Mouse (Mus musculus) kidney, embryonic 15.5 days (tissue): ENCODE data around the gene Olfr770. TPM values are rescaled to one million over a fixed set of nuclear protein-coding genes. Genes with fewer than 3 reads are reported as not detected.
"Not testable (repeated sequence)": the region's sequence is repeated elsewhere in the genome, so short reads cannot be mapped to it uniquely, and the experiment has no call there.

Experiments used
- ATAC-seq: fragments of 200-750 bp; cut with Nextera tagmentation; replicated peaks from 2 replicates; pipeline ENCODE4 v1.8.0; 2017; ENCODE audit warnings: moderate TSS enrichment; ENCODE audit not compliant: low FRiP score
- H3K27ac ChIP-seq: fragments of 300-500 bp; sonication (generic); 2 replicates; pipeline ENCODE4 v1.5.1; 2015; ENCODE audit warnings: mild to moderate bottlenecking, inconsistent platforms
- H3K27me3 ChIP-seq: fragments of 300-500 bp; sonication (generic); 2 replicates; pipeline ENCODE4 v1.6.1; 2015; ENCODE audit warnings: inconsistent platforms
- H3K36me3 ChIP-seq: fragments of 300-500 bp; sonication (generic); 2 replicates; pipeline ENCODE4 v1.6.1; 2015; ENCODE audit warnings: inconsistent platforms
- H3K4me1 ChIP-seq: fragments of 300-500 bp; sonication (generic); 2 replicates; pipeline ENCODE4 v1.6.1; 2015; ENCODE audit warnings: inconsistent platforms
- H3K4me2 ChIP-seq: fragments of 300-500 bp; sonication (generic); 2 replicates; pipeline ENCODE4 v1.6.1; 2015; ENCODE audit warnings: moderate library complexity, mild to moderate bottlenecking, inconsistent platforms
- H3K4me3 ChIP-seq: fragments of 300-500 bp; sonication (generic); replicated peaks from 2 replicates; pipeline ENCODE4 v1.5.1; 2015; ENCODE audit warnings: mild to moderate bottlenecking, inconsistent platforms
- H3K9ac ChIP-seq: fragments of 300-500 bp; sonication (generic); 2 replicates; pipeline ENCODE4 v1.6.1; 2015; ENCODE audit warnings: mild to moderate bottlenecking, inconsistent platforms
- H3K9me3 ChIP-seq: fragments of 300-500 bp; sonication (generic); replicated peaks from 2 replicates; pipeline ENCODE4 v1.6.1; 2016; ENCODE audit warnings: inconsistent platforms
- WGBS: fragments of 180-500 bp; shearing (Covaris S2); methylation state at CpG from one replicate; pipeline ENCODE4 v1.1.7; 2015; ENCODE audit warnings: mixed read lengths; 5-methylcytosine and 5-hydroxymethylcytosine counted together
- polyA plus RNA-seq: library from polyadenylated mRNA; unstranded; fragments of >200 nt; fragmentation: Nextera tagmentation; extraction: Ambion mirVana; gene quantifications from 2 replicates; pipeline ENCODE4 v1.2.1, GENCODE M21; 2015

Olfr770 gene
- not detected in 2 replicates for polyA plus RNA-seq

- no peaks in the 10 kb centered on the region for H3K4me1 ChIP-seq
- H3K27ac ChIP-seq: no peak within 1 kb of the TSS
- no peak within 1 kb of the TSS for H3K4me3 ChIP-seq
- no peak within 1 kb of the TSS for H3K9ac ChIP-seq
- no peak for ATAC-seq
- no peak within 1 kb of the TSS for H3K4me2 ChIP-seq
- H3K27me3 ChIP-seq: no peaks in the 10 kb centered on the region
- no peaks in the 10 kb centered on the region for H3K36me3 ChIP-seq
- WGBS: 65% methylated on average over 2 of the region's 2 CpGs
- no peaks in the 10 kb centered on the region for H3K9me3 ChIP-seq
Measured at GRCm38 (mm10) chr10:129138898-129139297, at the start of gene Olfr770. Olfr770 (minus strand) TSS chr10:129138998.

GRCm38 (mm10) chr10:129187319-129187718 is 48.5 kb upstream of the Olfr770 start, which contains the start of gene Olfr773:
Olfr773 (minus strand) TSS chr10:129187419.
- H3K27me3 ChIP-seq, ATAC-seq, H3K9me3 ChIP-seq, H3K9ac ChIP-seq, H3K36me3 ChIP-seq, H3K4me1 ChIP-seq, H3K27ac ChIP-seq, H3K4me2 ChIP-seq, H3K4me3 ChIP-seq: not testable (repeated sequence)

GRCm38 (mm10) chr10:129177821-129178220 is 39.0 kb upstream of the Olfr770 start, which contains the start of gene Olfr772:
Olfr772 (minus strand) TSS chr10:129177921.
- WGBS: 90% methylated on average over 4 of the region's 4 CpGs
- not testable (repeated sequence) for ATAC-seq, H3K9ac ChIP-seq, H3K4me1 ChIP-seq, H3K9me3 ChIP-seq, H3K4me2 ChIP-seq, H3K36me3 ChIP-seq, H3K27me3 ChIP-seq, H3K4me3 ChIP-seq, H3K27ac ChIP-seq

GRCm38 (mm10) chr10:129164651-129165050 is 25.9 kb upstream of the Olfr770 start, which contains the start of gene Olfr771:
Olfr771 (minus strand) TSS chr10:129164751.
- 80% methylated on average over 1 of the region's 1 CpGs for WGBS
- ATAC-seq: no peak
- Histone ChIP-seq H3K4me2 (no peak within 1 kb of the TSS), H3K4me3 (no peak within 1 kb of the TSS), H3K27me3 (no peaks in the 10 kb centered on the region), H3K27ac (no peak within 1 kb of the TSS), H3K9ac (no peak within 1 kb of the TSS), H3K36me3 (no peaks in the 10 kb centered on the region), H3K4me1 (no peaks in the 10 kb centered on the region), H3K9me3 (no peaks in the 10 kb centered on the region)

GRCm38 (mm10) chr10:129117761-129118160 is 21.0 kb downstream of the Olfr770 start, which contains the start of gene Olfr769:
Olfr769 (minus strand) TSS chr10:129117861.
- 62% methylated on average over 2 of the region's 2 CpGs for WGBS
- Histone ChIP-seq H3K4me3 (no peak within 1 kb of the TSS), H3K9ac (no peak within 1 kb of the TSS), H3K27ac (no peak within 1 kb of the TSS), H3K36me3 (no peaks in the 10 kb centered on the region), H3K27me3 (no peaks in the 10 kb centered on the region), H3K4me1 (no peaks in the 10 kb centered on the region), H3K9me3 (no peaks in the 10 kb centered on the region), H3K4me2 (no peak within 1 kb of the TSS)
- ATAC-seq: no peak

GRCm38 (mm10) chr10:129115146-129115545 is 23.7 kb downstream of the Olfr770 start:
- Histone ChIP-seq H3K9ac (no peak overlapping the region), H3K36me3 (no peaks in the 10 kb centered on the region), H3K4me3 (no peak overlapping the region), H3K27ac (no peak overlapping the region), H3K27me3 (no peaks in the 10 kb centered on the region), H3K9me3 (no peaks in the 10 kb centered on the region), H3K4me1 (no peaks in the 10 kb centered on the region), H3K4me2 (no peak overlapping the region)
- no peak for ATAC-seq
- 84% methylated on average over 3 of the region's 3 CpGs for WGBS

- 48% methylated on average over 3 of the region's 3 CpGs for WGBS
- H3K27ac ChIP-seq: no peak overlapping the region
Measured at GRCm38 (mm10) chr10:129101231-129101630, 37.6 kb downstream of the Olfr770 start.

GRCm38 (mm10) chr10:129099275-129099674 is 39.5 kb downstream of the Olfr770 start, which contains the start of gene Olfr768:
Olfr768 (minus strand) TSS chr10:129099375.
- no peak within 1 kb of the TSS for H3K4me2 ChIP-seq
- 73% methylated on average over 1 of the region's 1 CpGs for WGBS
- no peaks in the 10 kb centered on the region for H3K27me3 ChIP-seq
- no peak within 1 kb of the TSS for H3K9ac ChIP-seq
- H3K36me3 ChIP-seq: no peaks in the 10 kb centered on the region
- no peaks in the 10 kb centered on the region for H3K9me3 ChIP-seq
- no peak within 1 kb of the TSS for H3K4me3 ChIP-seq
- no peak within 1 kb of the TSS for H3K27ac ChIP-seq
- no peaks in the 10 kb centered on the region for H3K4me1 ChIP-seq
- ATAC-seq: no peak

More at GRCm38 (mm10) chr10:129101231-129101630, 37.6 kb downstream of the Olfr770 start:
- Histone ChIP-seq H3K4me1 (no peaks in the 10 kb centered on the region), H3K36me3 (no peaks in the 10 kb centered on the region), H3K4me3 (no peak overlapping the region), H3K27me3 (no peaks in the 10 kb centered on the region), H3K9ac (no peak overlapping the region), H3K9me3 (no peaks in the 10 kb centered on the region), H3K4me2 (no peak overlapping the region)
- ATAC-seq: no peak

- not testable (repeated sequence) for H3K27me3 ChIP-seq, H3K9me3 ChIP-seq, ATAC-seq, H3K27ac ChIP-seq, H3K36me3 ChIP-seq, H3K4me3 ChIP-seq, H3K9ac ChIP-seq, H3K4me1 ChIP-seq, H3K4me2 ChIP-seq
Measured at GRCm38 (mm10) chr10:129082810-129083209, 56.0 kb downstream of the Olfr770 start, which contains the start of gene Olfr767. Olfr767 (minus strand) TSS chr10:129082910.

Other genes with a start within 250 kb of the Olfr770 start
- gene Gdf11, start 247.3 kb downstream of the Olfr770 start, polyA plus RNA-seq: 7.2 and 8.7 TPM in 2 replicates
- gene Cd63, start 238.0 kb downstream of the Olfr770 start, polyA plus RNA-seq: 671 and 731 TPM in 2 replicates
- 15.3 and 18.8 TPM in 2 replicates for gene Rdh5, start 216.1 kb downstream of the Olfr770 start, polyA plus RNA-seq
- gene Bloc1s1, start 215.0 kb downstream of the Olfr770 start, polyA plus RNA-seq: 220 and 231 TPM in 2 replicates
- gene Itga7, start 205.2 kb downstream of the Olfr770 start, polyA plus RNA-seq: 3.6 and 4.2 TPM in 2 replicates
- gene Mettl7b, start 178.0 kb downstream of the Olfr770 start, polyA plus RNA-seq: 5.6 and 6.4 TPM in 2 replicates
- not detected in 2 replicates for gene Olfr9, start 149.6 kb downstream of the Olfr770 start, polyA plus RNA-seq
- not detected in 2 replicates for gene Olfr763, start 128.2 kb downstream of the Olfr770 start, polyA plus RNA-seq
- not detected in 2 replicates for gene Olfr764-ps1, start 99.1 kb downstream of the Olfr770 start, polyA plus RNA-seq
- not detected in 2 replicates for gene Olfr765, start 89.0 kb downstream of the Olfr770 start, polyA plus RNA-seq
- gene Olfr766-ps1, start 70.0 kb downstream of the Olfr770 start, polyA plus RNA-seq: not detected in 2 replicates
- not detected in 2 replicates for gene Olfr767, start 56.1 kb downstream of the Olfr770 start, polyA plus RNA-seq
- gene Olfr768, start 39.6 kb downstream of the Olfr770 start, polyA plus RNA-seq: not detected in 2 replicates
- gene Olfr769, start 21.1 kb downstream of the Olfr770 start, polyA plus RNA-seq: not detected in 2 replicates
- gene Olfr771, start 25.8 kb upstream of the Olfr770 start, polyA plus RNA-seq: not detected in 2 replicates
- not detected in 2 replicates for gene Olfr772, start 38.9 kb upstream of the Olfr770 start, polyA plus RNA-seq
- not detected in 2 replicates for gene Olfr773, start 48.4 kb upstream of the Olfr770 start, polyA plus RNA-seq
- not detected in 2 replicates for gene Olfr774, start 97.2 kb upstream of the Olfr770 start, polyA plus RNA-seq
- gene Olfr775, start 109.4 kb upstream of the Olfr770 start, polyA plus RNA-seq: not detected in 2 replicates
- gene Olfr776, start 120.1 kb upstream of the Olfr770 start, polyA plus RNA-seq: not detected in 2 replicates
- gene Olfr777, start 132.5 kb upstream of the Olfr770 start, polyA plus RNA-seq: not detected in 2 replicates
- gene Olfr780, start 179.1 kb upstream of the Olfr770 start, polyA plus RNA-seq: not detected in 2 replicates
- gene Olfr781, start 189.9 kb upstream of the Olfr770 start, polyA plus RNA-seq: not detected in 2 replicates
- not detected in 2 replicates for gene Olfr782, start 209.9 kb upstream of the Olfr770 start, polyA plus RNA-seq
- 0.05 TPM in 2 replicates for gene Olfr784, start 245.1 kb upstream of the Olfr770 start, polyA plus RNA-seq